Mouse (Mus musculus): ENCODE measurements at regions not wholly inside any gene's neighbourhood (a gene's known extent, or its start where the extent isn't known, plus 50 kb on each side); places are given as distances from the start of the nearest gene placed in this dataset.

DNA sequence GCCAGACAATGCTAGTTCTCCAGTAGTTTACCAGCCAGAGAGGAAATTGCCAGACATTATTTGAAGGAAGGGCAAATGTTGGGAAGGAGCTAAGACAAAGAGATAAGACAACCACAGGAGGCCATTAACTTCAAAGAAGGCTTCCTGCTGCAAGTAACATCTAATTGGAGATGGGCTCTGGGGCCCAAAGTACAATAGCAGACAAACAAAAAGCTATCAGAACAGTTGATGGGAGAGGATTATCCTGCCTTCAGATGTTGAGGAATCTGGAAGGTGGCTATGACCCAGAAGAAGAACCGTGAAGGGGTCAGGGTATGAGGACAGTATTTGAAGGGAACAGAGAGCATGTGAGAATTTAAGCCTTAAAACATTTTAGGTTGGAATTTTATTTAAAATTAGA is 100.2 kb upstream of the Cited2 start:
- TF ChIP-seq CTCF (IDR thresholded peaks at IDR 0.05; ENCODE audit: low read depth) = no peak
- TF ChIP-seq EP300 (IDR thresholded peaks at IDR 0.05; ENCODE audit: low read depth) = no peak

Data from liver, embryonic 14.5 days (tissue).